Mouse (Mus musculus) c-Kit-negative CD71-positive TER-119-positive erythroid progenitor cells, embryonic 14.5 days (primary cell): ENCODE results near the gene Apopt1.

Experiments
- DNase-seq: peaks from one replicate; pipeline ENCODE4 v3.0.0-alpha.2; 2013; ENCODE audit warnings: low read depth, low spot score

Apopt1 gene

GRCm38 (mm10) chr12:111769816-111770577 is 56.9 kb downstream of the Apopt1 start:
- no peak for DNase-seq

- no peak for DNase-seq
These were observed 57.6 kb downstream of the Apopt1 start for GRCm38 (mm10) chr12:111770651-111771050.

- DNase-seq = no peak
These were observed 61.1 kb downstream of the Apopt1 start for GRCm38 (mm10) chr12:111774156-111774555.

- no peak for DNase-seq
These were observed 61.8 kb downstream of the Apopt1 start for GRCm38 (mm10) chr12:111774845-111775244.

GRCm38 (mm10) chr12:111777919-111778318 is 64.9 kb downstream of the Apopt1 start:
- DNase-seq = no peak

GRCm38 (mm10) chr12:111779544-111779943 is 66.5 kb downstream of the Apopt1 start:
- no peak for DNase-seq

GRCm38 (mm10) chr12:111785174-111785573 is 72.1 kb downstream of the Apopt1 start:
- no peak for DNase-seq

GRCm38 (mm10) chr12:111787015-111787414 is 74.0 kb downstream of the Apopt1 start:
- DNase-seq = no peak

GRCm38 (mm10) chr12:111790090-111790489 is 77.0 kb downstream of the Apopt1 start:
- DNase-seq = no peak

- DNase-seq = no peak
These were observed 77.6 kb downstream of the Apopt1 start for GRCm38 (mm10) chr12:111790631-111791030.

GRCm38 (mm10) chr12:111791474-111792104 is 78.5 kb downstream of the Apopt1 start:
- no peak for DNase-seq

- no peak for DNase-seq
These were observed 81.0 kb downstream of the Apopt1 start for GRCm38 (mm10) chr12:111794102-111794501.

GRCm38 (mm10) chr12:111794526-111795179 is 81.6 kb downstream of the Apopt1 start:
- no peak for DNase-seq

- no peak for DNase-seq
These were observed 82.3 kb downstream of the Apopt1 start for GRCm38 (mm10) chr12:111795180-111795895.

- DNase-seq = no peak
These were observed 84.2 kb downstream of the Apopt1 start for GRCm38 (mm10) chr12:111797251-111797650.

- DNase-seq = no peak
These were observed 85.4 kb downstream of the Apopt1 start for GRCm38 (mm10) chr12:111798493-111798892.

GRCm38 (mm10) chr12:111800459-111801183 is 87.6 kb downstream of the Apopt1 start:
- DNase-seq = no peak

GRCm38 (mm10) chr12:111803538-111803937 is 90.5 kb downstream of the Apopt1 start:
- DNase-seq = no peak
